ENCODE assay signal across 13 mouse cellular contexts in the genomic region with DNA sequence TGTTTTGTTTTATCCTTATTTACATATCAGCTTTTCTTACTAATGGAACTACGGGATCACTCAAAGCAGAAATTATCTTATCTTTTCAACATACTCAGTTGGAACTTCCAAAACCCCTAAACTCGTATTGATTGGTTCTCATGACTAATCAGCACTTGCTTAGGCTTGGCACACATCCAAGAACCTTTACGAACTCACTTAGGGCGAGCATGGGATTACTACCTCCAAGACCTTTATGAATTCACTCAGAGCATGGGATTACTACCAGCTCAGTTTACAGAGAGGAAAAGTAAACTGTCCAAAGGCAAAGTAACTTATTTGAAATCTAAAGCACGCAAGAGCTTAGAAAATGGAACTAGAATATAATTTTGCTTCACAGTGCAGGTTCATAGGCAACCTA. TPM values are rescaled to one million over a fixed set of nuclear protein-coding genes. Genes with fewer than 3 reads are reported as not detected.
"Had no signal": no experiment of that assay in that cellular context is flagged by ENCODE, and none has a peak within 500 bp of the region (broad histone marks: within the 10 kb centered on the region; RNA-seq: fewer than 3 reads in every experiment).

No protein-coding gene starts in this region.

- ATAC-seq: lung, postnatal 0 days had no signal

- H3K27ac ChIP-seq: kidney, postnatal 0 days; left cerebral cortex, adult 2 months; liver, embryonic 13.5 days; macrophage had no signal

- H3K9me3 ChIP-seq: liver, embryonic 13.5 days; megakaryocyte, embryonic 14.5 days had no signal

- DNase-seq: kidney, postnatal 25 days; layer of hippocampus, postnatal 36 days; liver, embryonic 13.5 days; lung, embryonic 14.5 days; thymus, adult 18-20 months; thymus, postnatal 36 days had no signal

- H3K27me3 ChIP-seq: liver, embryonic 13.5 days; megakaryocyte, embryonic 14.5 days had no signal

- H3K9ac ChIP-seq: liver, embryonic 13.5 days; lung, embryonic 14.5 days had no signal

- H3K4me2 ChIP-seq: liver, embryonic 13.5 days; lung, embryonic 14.5 days; midbrain, embryonic 11.5 days had no signal

- H3K36me3 ChIP-seq: liver, embryonic 13.5 days had no signal

- H3K4me3 ChIP-seq: left cerebral cortex, adult 2 months; liver, embryonic 13.5 days; megakaryocyte, embryonic 14.5 days had no signal

RNA-seq across cellular contexts. Expression of a gene that starts 4.8 kb away (rescaled TPM):
- polyA plus RNA-seq: small intestine, adult 2 months had no signal
